Mouse (Mus musculus): ENCODE measurements around the gene Brix1. TPM values are rescaled to one million over a fixed set of nuclear protein-coding genes. Genes with fewer than 3 reads are reported as not detected.
"Not testable (repeated sequence)": the region's sequence is repeated elsewhere in the genome, so short reads cannot be mapped to it uniquely, and the experiment has no call there.

The Brix1 gene
- polyA plus RNA-seq (2016; fragmentation: Nextera tagmentation; extraction: Ambion mirVana) = 128 TPM in 2 replicates

DNA sequence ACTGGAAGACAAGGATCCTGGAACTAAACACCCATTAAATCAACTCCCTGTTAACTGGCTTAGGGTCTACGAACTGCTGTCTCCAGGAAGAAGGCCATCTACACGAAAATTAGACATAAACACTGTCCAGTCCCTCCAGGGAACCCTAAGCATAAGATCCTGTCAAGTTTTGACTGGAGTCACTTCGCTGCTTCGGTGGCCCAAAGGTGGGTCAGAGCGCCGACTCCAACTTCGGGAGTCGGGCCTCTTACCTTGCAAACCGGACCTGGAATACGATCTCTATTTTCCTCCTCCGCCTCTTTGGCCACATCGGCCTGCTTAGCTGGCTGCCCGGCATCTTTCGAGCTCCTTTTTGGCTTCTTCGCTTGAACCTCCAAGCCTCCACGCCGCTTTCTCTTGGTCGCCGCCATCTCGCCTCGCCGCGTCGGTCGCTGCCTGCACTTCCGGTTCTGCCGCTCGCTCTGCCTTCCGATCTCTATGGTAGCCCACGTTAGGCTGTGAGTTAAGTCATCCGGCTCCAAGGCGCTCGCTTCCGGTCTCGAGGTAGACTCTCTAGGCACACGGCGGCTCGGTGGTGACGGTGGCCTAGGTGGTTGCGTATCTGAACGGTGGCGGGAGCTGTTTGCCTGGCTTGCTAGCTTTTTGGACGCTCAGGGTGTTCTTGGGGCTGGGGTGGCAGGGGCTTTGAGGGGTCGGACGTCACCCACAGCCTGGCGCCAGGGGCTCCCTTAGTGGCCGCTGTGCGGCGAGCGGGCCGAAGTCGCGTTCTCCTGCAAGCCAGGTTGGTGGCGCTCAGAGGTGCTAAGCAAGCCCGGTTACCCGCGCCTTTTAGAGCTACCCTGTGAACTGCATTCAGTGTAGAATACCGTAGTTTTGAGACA, at the start of gene Brix1, which contains the start of gene Rad1:
Gene Brix1 (minus strand): TSS at position 464 of the 881 bp plus-strand sequence.
Gene Rad1 (plus strand): TSS at position 535 of the 881 bp plus-strand sequence.
- Histone ChIP-seq H3K9ac (peak within 1 kb of the TSS; percentile 79), H3K27me3 (no peaks in the 10 kb centered on the region), H3K4me3 (replicated peaks) (peak within 1 kb of the TSS; percentile 83), H3K9me3 (no peaks in the 10 kb centered on the region), H3K27ac (peak within 1 kb of the TSS; percentile 73), H3K36me3 (replicated peaks) (peaks cover 30% of the 10 kb centered on the region), H3K4me2 (peak within 1 kb of the TSS; percentile 76), H3K4me1 (peaks cover 20% of the 10 kb centered on the region)
- ATAC-seq (ENCODE audit: low FRiP score) = peak; percentile 99
- WGBS = under 1% methylated on average over 58 of the region's 58 CpGs

DNA sequence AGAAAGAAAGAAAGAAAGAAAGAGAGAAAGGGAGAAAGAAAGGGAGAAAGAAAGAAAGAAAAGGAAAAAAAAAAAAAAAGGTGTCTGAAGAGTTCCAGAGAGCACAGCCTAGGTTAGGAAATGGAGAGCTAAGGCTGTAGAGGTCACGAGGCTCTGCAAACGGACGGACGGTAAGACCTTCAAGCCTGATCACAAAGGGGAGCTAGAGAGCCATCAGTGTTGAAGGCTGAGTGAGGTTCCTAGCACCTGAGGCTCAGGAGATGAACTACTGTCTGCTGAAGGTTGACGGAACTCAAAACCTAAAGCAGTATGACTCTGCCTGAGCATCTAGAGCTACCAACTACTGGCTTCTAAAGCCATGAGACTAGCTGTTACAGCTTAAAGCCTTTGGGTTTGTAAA, 48.8 kb upstream of the Brix1 start:
- peaks cover 2% of the 10 kb centered on the region; the same call in 1 of the 2 replicates for H3K4me1 ChIP-seq
- H3K27me3 ChIP-seq = no peaks in the 10 kb centered on the region
- 85% methylated on average over 5 of the region's 5 CpGs for WGBS
- no peaks in the 10 kb centered on the region for H3K36me3 ChIP-seq (replicated peaks)
- no peak overlapping the region for H3K4me2 ChIP-seq
- no peak overlapping the region for H3K27ac ChIP-seq
- H3K4me3 ChIP-seq (replicated peaks) = no peak overlapping the region
- no peak overlapping the region for H3K9ac ChIP-seq
- ATAC-seq (ENCODE audit: low FRiP score) = no peak
- H3K9me3 ChIP-seq = no peaks in the 10 kb centered on the region

DNA sequence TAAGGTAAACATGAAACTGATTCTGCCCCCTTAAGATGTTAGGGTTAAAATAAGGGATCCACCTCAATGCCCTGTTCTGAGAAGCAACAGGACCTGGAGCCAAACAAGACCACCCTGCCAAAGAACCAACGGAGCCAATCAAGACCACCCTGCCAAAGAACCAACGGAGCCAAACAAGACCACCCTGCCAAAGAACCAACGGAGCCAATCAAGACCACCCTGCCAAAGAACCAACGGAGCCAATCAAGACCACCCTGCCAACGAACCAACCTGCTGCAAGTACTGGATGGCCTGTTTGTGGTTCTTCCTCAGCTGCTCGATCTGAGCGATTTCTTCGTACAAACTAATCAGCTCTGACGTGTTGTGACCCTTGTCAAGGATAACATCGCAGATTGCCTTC, 47.6 kb upstream of the Brix1 start:
- H3K36me3 ChIP-seq (replicated peaks); H3K4me2 ChIP-seq; H3K9ac ChIP-seq; H3K27me3 ChIP-seq; H3K4me3 ChIP-seq (replicated peaks); H3K9me3 ChIP-seq; ATAC-seq (ENCODE audit: low FRiP score); H3K4me1 ChIP-seq; H3K27ac ChIP-seq: not testable (repeated sequence)
- 93% methylated on average over 10 of the region's 10 CpGs for WGBS

DNA sequence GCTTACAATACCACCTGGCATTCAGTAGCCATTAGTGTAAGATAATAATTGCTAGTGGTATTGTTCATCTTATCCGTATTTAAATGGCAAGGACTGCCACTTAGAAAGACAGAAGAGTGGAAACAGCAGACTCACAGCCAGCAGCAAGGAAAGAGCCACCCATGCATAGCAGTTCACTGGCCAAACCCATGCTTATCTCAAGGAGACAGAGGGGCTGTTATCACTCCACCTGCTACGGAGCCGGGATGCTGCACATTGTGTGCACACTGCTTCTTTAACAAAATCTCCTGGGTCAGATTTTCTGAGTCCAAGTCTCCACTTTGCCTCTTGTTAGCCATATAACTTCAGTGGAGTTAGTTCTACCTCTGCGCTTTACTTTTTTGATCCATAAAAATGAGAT, 45.6 kb upstream of the Brix1 start:
- Histone ChIP-seq H3K4me3 (replicated peaks) (no peak overlapping the region), H3K36me3 (replicated peaks) (no peaks in the 10 kb centered on the region), H3K27me3 (no peaks in the 10 kb centered on the region), H3K4me1 (peaks cover 2% of the 10 kb centered on the region; the same call in 1 of the 2 replicates), H3K27ac (no peak overlapping the region), H3K4me2 (no peak overlapping the region), H3K9ac (no peak overlapping the region), H3K9me3 (no peaks in the 10 kb centered on the region)
- WGBS = 87% methylated on average over 4 of the region's 4 CpGs
- no peak for ATAC-seq (ENCODE audit: low FRiP score)

DNA sequence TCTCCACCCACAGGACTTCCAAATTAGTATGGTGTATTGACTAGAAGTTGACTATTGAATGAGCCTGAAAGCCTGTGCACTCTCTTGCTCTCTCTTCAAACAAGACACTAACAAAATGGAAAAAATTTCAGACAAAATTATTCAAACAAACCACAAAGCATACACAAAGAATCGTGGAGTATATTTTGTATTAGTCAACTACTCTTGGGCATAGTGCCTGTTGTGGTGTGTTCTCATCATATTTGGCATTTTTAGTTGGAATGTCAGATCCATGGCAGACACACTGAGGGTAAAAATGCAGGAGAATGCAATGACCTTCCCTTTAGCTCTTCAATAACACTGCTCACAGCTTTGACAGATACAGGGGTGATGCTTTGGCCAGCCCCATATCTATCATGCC, 40.1 kb upstream of the Brix1 start:
- no peak for ATAC-seq (ENCODE audit: low FRiP score)
- WGBS = 85% methylated on average over 1 of the region's 1 CpGs
- no peaks in the 10 kb centered on the region for H3K36me3 ChIP-seq (replicated peaks)
- H3K9me3 ChIP-seq = no peaks in the 10 kb centered on the region
- H3K4me3 ChIP-seq (replicated peaks) = no peak overlapping the region
- H3K27ac ChIP-seq = no peak overlapping the region
- H3K4me1 ChIP-seq = peaks cover under 1% of the 10 kb centered on the region; the same call in 1 of the 2 replicates
- no peak overlapping the region for H3K4me2 ChIP-seq
- H3K9ac ChIP-seq = no peak overlapping the region
- H3K27me3 ChIP-seq = no peaks in the 10 kb centered on the region

DNA sequence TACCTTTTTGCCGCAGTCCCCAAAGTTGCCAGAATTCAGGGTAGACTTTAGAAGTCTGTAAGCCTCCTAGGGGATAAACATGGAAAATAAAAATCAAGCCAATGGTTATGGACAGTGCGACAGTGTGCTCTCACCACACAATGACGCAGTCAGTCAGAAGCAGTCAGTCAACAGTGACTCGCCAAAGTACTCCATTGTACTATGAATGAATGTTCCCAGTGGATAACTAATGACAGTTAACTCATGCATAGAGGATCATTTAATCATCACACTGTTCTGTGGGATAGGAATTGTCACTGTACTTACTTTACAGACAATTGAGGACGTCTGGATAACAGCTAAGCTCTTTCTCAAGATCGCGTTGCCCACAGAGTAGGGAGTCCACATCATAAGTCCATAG, 29.4 kb upstream of the Brix1 start:
- Histone ChIP-seq H3K9ac (no peak overlapping the region), H3K27me3 (no peaks in the 10 kb centered on the region), H3K4me2 (no peak overlapping the region), H3K9me3 (no peaks in the 10 kb centered on the region), H3K27ac (no peak overlapping the region), H3K4me1 (no peaks in the 10 kb centered on the region), H3K36me3 (replicated peaks) (no peaks in the 10 kb centered on the region), H3K4me3 (replicated peaks) (no peak overlapping the region)
- 86% methylated on average over 7 of the region's 7 CpGs for WGBS
- ATAC-seq (ENCODE audit: low FRiP score) = no peak

DNA sequence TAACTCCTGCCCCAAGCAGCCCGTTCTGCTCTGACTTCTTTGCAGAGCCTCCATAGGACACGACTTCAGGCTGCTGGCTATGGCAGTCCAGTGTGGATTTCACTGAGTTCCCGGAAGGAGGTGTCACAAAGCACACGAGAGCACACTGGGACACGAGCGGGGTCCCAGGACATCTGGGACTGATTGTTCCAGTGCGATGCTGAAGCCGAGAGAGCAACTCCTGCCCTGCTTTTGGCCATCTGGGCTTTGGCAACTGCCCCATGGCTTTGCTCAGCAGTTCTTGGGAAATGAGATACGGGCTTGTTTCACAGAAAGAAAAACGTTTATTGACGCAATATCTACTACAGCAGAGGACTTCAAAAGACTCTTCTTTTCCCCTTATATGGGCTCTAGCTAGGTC, 20.4 kb upstream of the Brix1 start:
- Histone ChIP-seq H3K27me3 (no peaks in the 10 kb centered on the region), H3K4me2 (no peak overlapping the region), H3K4me1 (no peaks in the 10 kb centered on the region), H3K9ac (no peak overlapping the region), H3K9me3 (no peaks in the 10 kb centered on the region), H3K27ac (no peak overlapping the region), H3K4me3 (replicated peaks) (no peak overlapping the region), H3K36me3 (replicated peaks) (no peaks in the 10 kb centered on the region)
- no peak for ATAC-seq (ENCODE audit: low FRiP score)
- 70% methylated on average over 11 of the region's 11 CpGs for WGBS

DNA sequence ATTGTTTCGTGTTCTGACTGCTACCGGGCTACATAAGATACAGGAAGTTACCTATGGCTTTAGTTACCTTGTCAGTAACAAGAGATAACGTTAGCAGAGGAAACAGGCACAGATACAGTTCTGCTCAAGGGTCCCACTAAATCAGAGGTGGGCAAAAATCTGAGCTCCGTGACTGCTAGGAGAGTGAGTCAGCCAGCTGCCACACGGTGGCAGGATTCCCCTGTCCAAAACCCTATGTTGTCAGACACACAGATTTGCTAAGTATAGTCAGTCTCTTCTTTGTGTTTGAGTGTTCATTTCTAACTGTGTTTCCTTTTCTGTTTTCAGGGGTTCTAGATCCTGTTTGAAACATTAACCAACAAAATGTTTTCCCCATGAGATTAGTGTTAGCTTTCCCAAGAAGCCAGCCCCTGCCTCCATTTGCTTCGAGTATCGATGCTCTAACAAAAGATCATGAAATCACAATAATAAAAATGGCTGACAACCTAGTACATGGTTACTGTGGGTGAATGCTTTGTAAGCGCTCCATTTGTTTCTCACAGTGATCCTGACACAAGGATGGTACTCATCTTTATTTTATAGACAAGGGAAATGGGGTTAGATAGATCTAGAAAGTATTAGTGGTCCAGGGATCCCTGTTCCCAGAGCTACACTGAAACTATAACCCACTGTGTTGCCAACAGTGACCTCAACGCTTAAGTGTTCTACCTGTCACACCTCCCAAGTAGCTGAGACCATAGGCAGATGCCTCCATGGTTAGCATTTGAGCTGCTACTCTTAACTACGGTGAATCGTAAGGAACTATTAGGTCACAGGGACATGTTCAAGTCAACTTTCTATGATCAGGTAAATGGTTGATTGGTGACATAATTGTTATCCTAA, 15.3 kb upstream of the Brix1 start:
- Histone ChIP-seq H3K36me3 (replicated peaks) (peaks cover 3% of the 10 kb centered on the region), H3K27me3 (no peaks in the 10 kb centered on the region), H3K4me3 (replicated peaks) (no peak overlapping the region), H3K9ac (no peak overlapping the region), H3K9me3 (no peaks in the 10 kb centered on the region), H3K27ac (no peak overlapping the region), H3K4me2 (no peak overlapping the region), H3K4me1 (no peaks in the 10 kb centered on the region)
- ATAC-seq (ENCODE audit: low FRiP score) = peak; percentile 87
- WGBS = 60% methylated on average over 11 of the region's 11 CpGs

DNA sequence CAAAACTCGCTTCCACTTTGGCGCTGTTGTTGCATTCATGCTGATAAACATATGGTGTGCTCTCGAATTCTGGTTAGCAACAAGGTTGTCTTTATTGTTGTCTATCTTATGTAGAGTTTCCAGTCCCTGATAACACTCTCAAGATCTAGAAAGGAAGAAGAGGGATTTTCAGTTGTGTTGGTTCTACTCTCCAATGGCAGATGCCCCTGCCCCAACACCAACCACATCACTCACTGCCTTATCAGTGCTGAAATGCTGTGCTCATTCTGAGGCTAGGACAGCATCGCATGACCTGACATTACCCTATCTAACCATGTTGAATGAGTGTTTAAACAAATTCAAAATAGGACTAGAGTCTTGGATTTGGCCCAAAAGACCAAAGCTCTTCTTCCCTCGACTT, 14.3 kb upstream of the Brix1 start:
- no peaks in the 10 kb centered on the region for H3K27me3 ChIP-seq
- H3K36me3 ChIP-seq (replicated peaks) = peaks cover 7% of the 10 kb centered on the region
- 87% methylated on average over 5 of the region's 5 CpGs for WGBS
- no peak for ATAC-seq (ENCODE audit: low FRiP score)
- H3K4me1 ChIP-seq = no peaks in the 10 kb centered on the region
- H3K9ac ChIP-seq = no peak overlapping the region
- H3K9me3 ChIP-seq = no peaks in the 10 kb centered on the region
- H3K4me3 ChIP-seq (replicated peaks) = no peak overlapping the region
- no peak overlapping the region for H3K4me2 ChIP-seq
- H3K27ac ChIP-seq = no peak overlapping the region

DNA sequence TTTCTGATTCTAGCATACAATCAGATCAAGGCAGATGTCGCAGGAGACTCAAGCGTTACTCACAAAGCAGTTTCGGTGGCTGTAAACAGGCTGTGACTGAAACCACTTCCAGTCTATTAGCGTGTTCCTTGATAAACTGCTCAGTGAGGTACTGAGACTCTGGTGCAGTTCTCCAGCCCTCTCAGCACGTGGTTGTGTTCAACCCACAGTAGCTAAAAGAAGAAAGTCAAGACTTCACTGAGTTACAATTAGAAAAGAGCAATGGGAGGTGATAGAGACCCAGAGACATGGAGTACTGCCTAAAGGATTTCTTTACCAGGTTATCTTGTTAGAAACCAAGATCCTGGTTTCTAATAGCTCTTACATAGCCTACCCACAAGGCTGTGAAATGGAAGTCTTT, 13.8 kb upstream of the Brix1 start:
- no peaks in the 10 kb centered on the region for H3K4me1 ChIP-seq
- peaks cover 10% of the 10 kb centered on the region for H3K36me3 ChIP-seq (replicated peaks)
- no peak for ATAC-seq (ENCODE audit: low FRiP score)
- no peak overlapping the region for H3K9ac ChIP-seq
- H3K27ac ChIP-seq = no peak overlapping the region
- no peak overlapping the region for H3K4me2 ChIP-seq
- no peaks in the 10 kb centered on the region for H3K27me3 ChIP-seq
- 74% methylated on average over 5 of the region's 5 CpGs for WGBS
- H3K4me3 ChIP-seq (replicated peaks) = no peak overlapping the region
- H3K9me3 ChIP-seq = no peaks in the 10 kb centered on the region

DNA sequence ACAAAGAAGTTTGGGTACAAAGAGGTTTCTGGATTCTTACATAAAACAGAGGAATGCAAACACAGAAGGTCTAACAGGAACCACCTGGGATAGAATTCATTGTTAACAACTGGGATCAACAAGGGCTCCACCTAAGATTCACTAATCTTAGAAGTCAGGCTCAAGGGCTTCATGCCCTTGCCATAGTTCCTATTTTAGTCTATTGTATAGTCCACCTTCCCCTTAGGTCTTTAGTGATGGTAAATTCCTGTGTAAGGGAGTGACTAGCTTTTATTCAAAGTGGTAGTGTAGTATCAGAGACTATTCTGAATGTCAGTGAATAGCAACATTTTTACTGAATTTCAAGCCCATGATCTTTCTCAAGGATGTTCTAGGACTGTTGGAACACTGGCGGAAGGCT, 10.9 kb upstream of the Brix1 start:
- 95% methylated on average over 1 of the region's 1 CpGs for WGBS

DNA sequence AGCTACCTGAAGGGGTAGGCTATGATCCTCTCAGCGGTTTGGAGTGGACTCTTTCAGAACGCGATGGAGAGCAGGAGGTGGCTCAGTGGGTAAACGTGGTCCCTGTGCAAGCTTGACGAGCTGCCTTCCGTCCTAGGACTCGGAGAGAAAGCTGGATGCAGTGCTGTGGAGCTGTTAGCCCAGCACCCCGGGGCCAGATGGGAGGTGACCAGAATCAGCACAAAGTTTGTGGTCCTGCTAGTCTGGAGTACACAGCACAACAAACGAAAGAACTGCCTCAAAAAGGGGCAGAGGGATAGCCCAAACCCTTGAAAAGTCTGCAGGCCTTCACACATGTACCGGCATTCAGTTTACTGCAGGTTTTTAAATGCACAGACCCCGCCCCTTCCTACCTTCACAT, 10.2 kb upstream of the Brix1 start:
- no peak overlapping the region for H3K4me3 ChIP-seq (replicated peaks)
- 93% methylated on average over 11 of the region's 11 CpGs for WGBS
- H3K4me1 ChIP-seq = no peaks in the 10 kb centered on the region
- no peaks in the 10 kb centered on the region for H3K27me3 ChIP-seq
- H3K4me2 ChIP-seq = no peak overlapping the region
- H3K9ac ChIP-seq = no peak overlapping the region
- H3K27ac ChIP-seq = no peak overlapping the region
- no peaks in the 10 kb centered on the region for H3K9me3 ChIP-seq
- ATAC-seq (ENCODE audit: low FRiP score) = no peak
- H3K36me3 ChIP-seq (replicated peaks) = peaks cover 29% of the 10 kb centered on the region

More for the DNA sequence above, 10.9 kb upstream of the Brix1 start:
- H3K9ac ChIP-seq; H3K9me3 ChIP-seq; H3K27ac ChIP-seq; H3K27me3 ChIP-seq; H3K4me1 ChIP-seq; ATAC-seq (ENCODE audit: low FRiP score); H3K4me3 ChIP-seq (replicated peaks); H3K4me2 ChIP-seq: not testable (repeated sequence)
- H3K36me3 ChIP-seq (replicated peaks) = peaks cover 29% of the 10 kb centered on the region

Measured in forebrain, embryonic 12.5 days (tissue).